ENCODE assay signal across 8 mouse cellular contexts in the genomic region with DNA sequence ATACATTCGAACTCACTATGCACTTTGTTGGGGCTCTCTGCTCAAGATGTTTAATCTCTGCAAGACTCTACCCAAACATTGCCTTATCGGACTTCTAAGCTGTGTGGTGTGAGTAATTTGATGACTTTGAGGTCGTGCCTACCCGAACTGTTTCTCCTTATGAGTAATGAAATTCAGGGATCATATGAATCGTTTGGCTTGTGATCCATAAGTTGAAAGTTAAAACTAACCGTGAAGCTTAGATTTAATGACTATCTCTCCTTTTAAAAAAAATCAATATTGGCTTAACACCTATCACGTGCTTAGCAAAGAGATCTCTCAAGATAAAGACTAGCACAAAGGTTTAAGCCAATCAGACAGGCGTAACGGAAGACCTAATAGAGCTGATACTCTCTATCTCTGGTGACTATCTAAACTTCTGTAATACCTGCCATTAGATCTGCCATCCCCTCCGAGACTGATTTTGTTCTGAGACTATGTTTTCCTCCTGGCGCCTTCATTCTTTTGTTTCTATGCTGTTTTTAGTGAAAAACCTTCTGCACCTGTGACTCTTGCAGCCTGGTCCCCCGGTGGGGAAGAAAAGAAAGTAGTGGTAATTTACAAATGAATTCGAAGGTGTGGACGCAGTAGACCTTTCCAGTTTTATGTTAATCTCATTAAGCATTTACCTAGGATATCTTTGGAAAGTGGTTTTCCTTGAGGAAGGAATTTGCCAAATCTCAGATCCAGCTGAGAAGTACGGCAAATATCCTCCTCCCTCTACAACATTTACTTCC. TPM values are rescaled to one million over a fixed set of nuclear protein-coding genes. Genes with fewer than 3 reads are reported as not detected.
DNase-seq lines count a peak whose midpoint lies in the region; ATAC-seq lines count a peak whose summit lies in the region.

No protein-coding gene starts in this region.

- H3K27ac ChIP-seq in embryonic facial prominence, embryonic 12.5 days: peak overlapping the region; percentile 99
- peak overlapping the region; percentile 96 for H3K27ac ChIP-seq in intestine, embryonic 15.5 days

- DNase-seq in cerebellum, adult 8-10 months: peak; percentile 6
- DNase-seq in A20 (ENCODE audit: low read depth, low spot score): peak; percentile 81
- DNase-seq in neural tube, embryonic 10.5 days (ENCODE audit: extremely low spot score, low spot score): peak; percentile 25
- DNase-seq in left cerebral cortex, adult 9 months (ENCODE audit: low spot score in 2 of 2): no peak
- no peak for DNase-seq in layer of hippocampus, postnatal 14 days (ENCODE audit: low spot score in 2 of 2)

- peak overlapping the region; percentile 98 for H3K4me3 ChIP-seq in embryonic facial prominence, embryonic 12.5 days
- peak overlapping the region; percentile 82 for H3K4me3 ChIP-seq in intestine, embryonic 15.5 days (replicated peaks)

- peaks cover 11% of the 10 kb centered on the region for H3K4me1 ChIP-seq in embryonic facial prominence, embryonic 12.5 days
- no peaks in the 10 kb centered on the region for H3K4me1 ChIP-seq in intestine, embryonic 15.5 days (replicated peaks)

- ATAC-seq in cerebellum, adult (ENCODE audit: insufficient number of reproducible peaks, low FRiP score, low TSS enrichment): no peak
- no peak for ATAC-seq in embryonic facial prominence, embryonic 12.5 days (ENCODE audit: insufficient number of reproducible peaks, insufficient read depth, low FRiP score, low TSS enrichment)
- 0 out of 2 replicates have a peak, but pooled peaks have one; percentile 2 for ATAC-seq in intestine, embryonic 15.5 days

- 2% methylated on average over 15 of the region's 15 CpGs for WGBS in embryonic facial prominence, embryonic 12.5 days
- WGBS in intestine, embryonic 15.5 days: 1% methylated on average over 15 of the region's 15 CpGs

- H3K4me2 ChIP-seq in embryonic facial prominence, embryonic 12.5 days (replicated peaks): peak overlapping the region; percentile 74
- H3K4me2 ChIP-seq in intestine, embryonic 15.5 days (replicated peaks): peak overlapping the region; percentile 82

- no peaks in the 10 kb centered on the region for H3K27me3 ChIP-seq in embryonic facial prominence, embryonic 12.5 days
- no peaks in the 10 kb centered on the region for H3K27me3 ChIP-seq in intestine, embryonic 15.5 days (replicated peaks)

- H3K9ac ChIP-seq in embryonic facial prominence, embryonic 12.5 days: peak overlapping the region; percentile 98
- H3K9ac ChIP-seq in intestine, embryonic 15.5 days: peak overlapping the region; percentile 90

- H3K36me3 ChIP-seq in embryonic facial prominence, embryonic 12.5 days: no peaks in the 10 kb centered on the region
- no peaks in the 10 kb centered on the region for H3K36me3 ChIP-seq in intestine, embryonic 15.5 days

- no peaks in the 10 kb centered on the region for H3K9me3 ChIP-seq in embryonic facial prominence, embryonic 12.5 days
- H3K9me3 ChIP-seq in intestine, embryonic 15.5 days: no peaks in the 10 kb centered on the region

RNA-seq across cellular contexts. Expression of gene Qser1, which starts 1.2 kb away (rescaled TPM):
- polyA plus RNA-seq in embryonic facial prominence, embryonic 12.5 days (2016; fragmentation: Nextera tagmentation; extraction: Ambion mirVana): 10.9 and 11.6 TPM in 2 replicates
- polyA plus RNA-seq in intestine, embryonic 15.5 days (2015; fragmentation: Nextera tagmentation; extraction: Ambion mirVana): 7.3 and 8.0 TPM in 2 replicates
- total RNA-seq in layer of hippocampus, postnatal 14 days (2021): 10 to 100 TPM; 12.1 to 13.0 TPM

RNA-seq across cellular contexts. Expression of gene Prrg4, which starts 31.9 kb away (rescaled TPM):
- 1.8 and 1.9 TPM in 2 replicates for polyA plus RNA-seq in embryonic facial prominence, embryonic 12.5 days (2016; fragmentation: Nextera tagmentation; extraction: Ambion mirVana)
- 2.3 and 4.0 TPM in 2 replicates for polyA plus RNA-seq in intestine, embryonic 15.5 days (2015; fragmentation: Nextera tagmentation; extraction: Ambion mirVana)
- 1 to 10 TPM; 1.0 to 1.2 TPM for total RNA-seq in layer of hippocampus, postnatal 14 days (2021)

RNA-seq across cellular contexts. Expression of gene Ccdc73, which starts 49.9 kb away (rescaled TPM):
- polyA plus RNA-seq in embryonic facial prominence, embryonic 12.5 days (2016; fragmentation: Nextera tagmentation; extraction: Ambion mirVana): 10.7 and 10.8 TPM in 2 replicates
- polyA plus RNA-seq in intestine, embryonic 15.5 days (2015; fragmentation: Nextera tagmentation; extraction: Ambion mirVana): 4.6 and 5.8 TPM in 2 replicates
- total RNA-seq in layer of hippocampus, postnatal 14 days (2021): 1 to 10 TPM in 1 of 2 experiments, not detected in 1; 1.6 TPM

Comparison
In these comparisons a context has a peak if more than half of its experiments do, and no peak if none do; other contexts are left out.
1. DNase-seq: peak in cerebellum, adult 8-10 months (single experiment), A20 (single experiment) and neural tube, embryonic 10.5 days (single experiment); none in left cerebral cortex, adult 9 months (0 of 2) and layer of hippocampus, postnatal 14 days (0 of 2).